Mouse (Mus musculus) erythroblast, embryonic 14.5 days (primary cell): ENCODE results near the gene Tepp. TPM values are rescaled to one million over a fixed set of nuclear protein-coding genes. Genes with fewer than 3 reads are reported as not detected.

Experiments used
- H3K27me3 ChIP-seq: 2 replicates; pipeline ENCODE4 v1.6.1; 2012; ENCODE audit warnings: inconsistent platforms; ENCODE audit not compliant: control insufficient read depth
- H3K36me3 ChIP-seq: 2 replicates; pipeline ENCODE4 v1.6.1; 2012; ENCODE audit warnings: mild to moderate bottlenecking, inconsistent platforms; ENCODE audit not compliant: control insufficient read depth
- H3K4me1 ChIP-seq: 2 replicates; pipeline ENCODE4 v1.6.1; 2012; ENCODE audit warnings: inconsistent platforms; ENCODE audit not compliant: control insufficient read depth
- H3K4me3 ChIP-seq: replicated peaks from 2 replicates; pipeline ENCODE3; 2012; ENCODE audit warnings: moderate library complexity, mild to moderate bottlenecking, inconsistent platforms
- H3K9me3 ChIP-seq: 2 replicates; pipeline ENCODE4 v1.6.1; 2012; ENCODE audit warnings: low read length, inconsistent platforms, mixed read lengths; ENCODE audit not compliant: control insufficient read depth
- GATA1 ChIP-seq: IDR thresholded peaks from 2 replicates; pipeline ENCODE4 v1.6.1; 2012; ENCODE audit warnings: low read length, inconsistent platforms, mixed read lengths
- TAL1 ChIP-seq: IDR thresholded peaks from 3 replicates; pipeline ENCODE4 v1.6.1; 2012; ENCODE audit warnings: low read length, inconsistent platforms, mixed read lengths
- polyA plus RNA-seq: library from polyadenylated mRNA; stranded (reverse); fragments of >175 nt; gene quantifications from 2 replicates; pipeline ENCODE4 v1.2.3, GENCODE M21; 2012

The Tepp gene
- polyA plus RNA-seq, 1 experiment, result not detected

DNA sequence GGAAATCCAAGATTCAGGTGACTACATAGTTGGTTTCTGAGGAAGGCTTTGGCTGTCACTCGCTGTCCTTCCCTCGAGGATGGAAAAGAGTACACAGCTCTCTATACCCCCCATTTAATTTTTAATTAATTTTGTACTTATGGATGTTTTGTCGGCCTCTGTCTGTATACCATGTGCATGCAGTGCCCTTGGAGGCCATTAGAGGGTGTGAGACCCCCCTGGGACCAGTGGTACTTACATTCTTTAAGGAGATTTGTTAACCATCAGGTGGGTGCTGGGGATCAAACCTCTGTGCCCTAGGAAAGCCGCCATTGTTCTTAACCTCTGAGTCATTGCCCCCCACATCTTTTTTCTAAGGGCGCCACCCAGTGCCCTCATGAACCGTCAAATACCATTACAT is 34.3 kb downstream of the Tepp start:
- Histone ChIP-seq H3K4me1 (no peaks in the 10 kb centered on the region), H3K9me3 (no peaks in the 10 kb centered on the region), H3K4me3 (no peak overlapping the region), H3K36me3 (peaks cover 38% of the 10 kb centered on the region), H3K27me3 (peaks cover 7% of the 10 kb centered on the region)
- TF ChIP-seq GATA1, result no peak
- TF ChIP-seq TAL1, result no peak

DNA sequence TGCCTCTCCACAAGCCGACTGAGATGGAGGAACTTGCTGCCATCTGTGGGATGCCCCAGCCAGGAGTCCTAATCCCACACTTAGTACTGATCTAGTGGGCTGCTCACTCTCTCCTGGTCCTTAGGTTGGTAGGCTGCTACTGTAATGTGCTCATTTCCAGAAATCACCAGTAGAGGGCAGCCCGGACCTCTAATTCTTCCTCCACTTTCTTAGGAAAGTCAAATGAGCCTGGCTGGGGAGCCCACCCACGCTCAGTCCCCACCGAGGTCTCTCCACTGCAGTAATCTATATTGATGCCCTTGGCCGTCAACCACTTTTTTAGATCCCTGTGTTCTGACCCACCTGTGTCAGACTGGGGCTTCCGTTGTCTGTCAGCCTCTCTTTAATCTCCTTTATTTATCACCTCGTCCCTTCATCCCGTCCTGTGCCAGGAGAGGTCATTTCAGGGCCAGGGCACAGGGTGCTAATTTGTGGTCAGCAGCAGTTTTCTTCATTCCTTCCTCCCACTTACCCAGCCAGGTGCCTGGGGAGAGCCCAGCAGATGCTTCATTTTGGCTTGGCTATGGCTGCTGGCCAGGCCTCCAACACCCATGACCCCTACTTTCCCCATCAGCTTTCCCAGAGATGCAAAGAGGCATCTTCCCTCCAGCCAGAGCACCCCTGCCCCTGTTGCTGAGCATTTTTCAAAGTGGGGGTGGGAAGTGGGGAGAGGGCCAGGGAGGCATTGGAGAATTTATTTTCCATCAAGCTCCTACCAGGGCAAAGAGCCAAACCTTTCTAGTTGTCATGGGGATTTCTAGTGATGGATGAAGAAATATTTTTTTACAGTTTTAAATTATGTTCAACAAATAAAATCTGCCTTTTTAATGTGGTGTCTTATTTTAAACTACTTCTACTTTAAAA is 36.5 kb downstream of the Tepp start:
- no peak for TF ChIP-seq GATA1
- no peak for TF ChIP-seq TAL1
- Histone ChIP-seq H3K4me1 (no peaks in the 10 kb centered on the region), H3K9me3 (no peaks in the 10 kb centered on the region), H3K36me3 (peaks cover 22% of the 10 kb centered on the region), H3K4me3 (no peak overlapping the region), H3K27me3 (peaks cover 23% of the 10 kb centered on the region)

DNA sequence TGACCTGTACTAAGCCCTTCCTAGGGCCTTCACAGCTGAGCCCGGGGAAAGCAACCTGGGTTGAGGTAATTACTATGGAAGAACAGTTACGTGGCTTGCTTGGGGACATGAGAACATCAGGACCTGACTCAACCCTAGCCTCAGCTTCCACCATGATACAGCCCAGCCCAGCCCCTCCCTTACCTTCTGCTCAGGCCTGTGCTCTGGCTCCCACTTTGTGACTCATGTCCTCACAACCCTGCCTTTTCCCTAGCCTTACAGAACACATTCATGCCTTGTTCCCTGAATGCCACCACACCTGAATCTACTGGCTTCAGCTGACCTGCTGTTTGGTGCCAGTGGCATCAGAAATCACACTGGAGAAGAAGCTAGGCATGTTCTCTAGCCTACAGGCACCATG is 38.0 kb downstream of the Tepp start:
- peaks cover 38% of the 10 kb centered on the region for H3K27me3 ChIP-seq
- H3K36me3 ChIP-seq, result peaks cover 19% of the 10 kb centered on the region
- no peak overlapping the region for H3K4me3 ChIP-seq

GRCm38 (mm10) chr8:95348811-95349630 is 38.7 kb downstream of the Tepp start:
- Histone ChIP-seq H3K9me3 (no peaks in the 10 kb centered on the region; the same call in 1 of the 2 replicates), H3K4me1 (no peaks in the 10 kb centered on the region), H3K27me3 (peaks cover 44% of the 10 kb centered on the region), H3K36me3 (peaks cover 15% of the 10 kb centered on the region), H3K4me3 (no peak overlapping the region)
- TF ChIP-seq GATA1 (no peak), TAL1 (no peak)

More for the DNA sequence above, 38.0 kb downstream of the Tepp start:
- TF ChIP-seq TAL1 (no peak), GATA1 (no peak)
- Histone ChIP-seq H3K4me1 (no peaks in the 10 kb centered on the region), H3K9me3 (no peaks in the 10 kb centered on the region; the same call in 1 of the 2 replicates)

- TF ChIP-seq TAL1 (no peak), GATA1 (no peak)
- H3K9me3 ChIP-seq, result no peaks in the 10 kb centered on the region; the same call in 1 of the 2 replicates
- peaks cover 57% of the 10 kb centered on the region for H3K27me3 ChIP-seq
- peaks cover 1% of the 10 kb centered on the region; the same call in 1 of the 2 replicates for H3K36me3 ChIP-seq
- no peaks in the 10 kb centered on the region for H3K4me1 ChIP-seq
- H3K4me3 ChIP-seq, result no peak overlapping the region
Observed at GRCm38 (mm10) chr8:95351461-95351860, 41.1 kb downstream of the Tepp start.

DNA sequence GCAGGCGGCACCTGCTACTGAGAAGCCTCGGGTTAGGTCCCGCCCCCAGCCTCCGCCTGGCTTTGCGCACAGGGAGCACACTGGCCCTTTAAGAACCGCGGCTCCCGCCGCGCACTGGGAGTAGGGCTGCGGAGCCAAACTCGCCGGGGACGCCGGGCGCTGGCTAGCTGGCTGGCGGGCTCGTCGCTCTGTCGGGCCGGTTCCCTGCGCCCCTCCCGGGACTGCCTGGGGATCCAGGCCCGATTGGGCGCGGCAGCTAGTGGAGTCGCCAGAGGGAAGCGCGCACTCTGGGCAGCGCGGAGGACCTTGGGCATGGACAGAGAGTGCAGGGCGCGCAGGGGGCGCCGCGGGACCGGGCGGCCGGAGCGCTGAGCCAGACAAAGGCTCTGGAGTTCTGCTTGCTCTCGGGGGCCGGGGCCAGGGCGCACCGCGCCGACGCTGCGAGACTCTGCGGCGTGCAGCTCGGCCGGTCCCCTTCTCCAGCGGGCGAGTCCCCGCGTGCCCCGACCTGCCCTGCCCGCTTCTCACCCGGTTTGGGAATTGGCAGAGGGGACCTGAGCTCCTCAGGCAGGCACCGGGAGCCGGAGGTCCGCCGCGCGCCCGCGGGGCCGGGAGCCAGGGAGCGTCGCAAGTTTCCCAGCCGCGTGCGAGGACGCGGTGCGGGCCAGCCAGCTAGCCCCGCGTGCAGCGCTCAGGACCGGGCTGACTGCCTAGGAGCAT is 41.9 kb downstream of the Tepp start, which contains the start of gene Mmp15:
Gene Mmp15 (plus strand): TSS at position 118 of the 720 bp plus-strand sequence.
- H3K27me3 ChIP-seq, result peaks cover 57% of the 10 kb centered on the region
- H3K4me3 ChIP-seq, result peak within 1 kb of the TSS; percentile 41

DNA sequence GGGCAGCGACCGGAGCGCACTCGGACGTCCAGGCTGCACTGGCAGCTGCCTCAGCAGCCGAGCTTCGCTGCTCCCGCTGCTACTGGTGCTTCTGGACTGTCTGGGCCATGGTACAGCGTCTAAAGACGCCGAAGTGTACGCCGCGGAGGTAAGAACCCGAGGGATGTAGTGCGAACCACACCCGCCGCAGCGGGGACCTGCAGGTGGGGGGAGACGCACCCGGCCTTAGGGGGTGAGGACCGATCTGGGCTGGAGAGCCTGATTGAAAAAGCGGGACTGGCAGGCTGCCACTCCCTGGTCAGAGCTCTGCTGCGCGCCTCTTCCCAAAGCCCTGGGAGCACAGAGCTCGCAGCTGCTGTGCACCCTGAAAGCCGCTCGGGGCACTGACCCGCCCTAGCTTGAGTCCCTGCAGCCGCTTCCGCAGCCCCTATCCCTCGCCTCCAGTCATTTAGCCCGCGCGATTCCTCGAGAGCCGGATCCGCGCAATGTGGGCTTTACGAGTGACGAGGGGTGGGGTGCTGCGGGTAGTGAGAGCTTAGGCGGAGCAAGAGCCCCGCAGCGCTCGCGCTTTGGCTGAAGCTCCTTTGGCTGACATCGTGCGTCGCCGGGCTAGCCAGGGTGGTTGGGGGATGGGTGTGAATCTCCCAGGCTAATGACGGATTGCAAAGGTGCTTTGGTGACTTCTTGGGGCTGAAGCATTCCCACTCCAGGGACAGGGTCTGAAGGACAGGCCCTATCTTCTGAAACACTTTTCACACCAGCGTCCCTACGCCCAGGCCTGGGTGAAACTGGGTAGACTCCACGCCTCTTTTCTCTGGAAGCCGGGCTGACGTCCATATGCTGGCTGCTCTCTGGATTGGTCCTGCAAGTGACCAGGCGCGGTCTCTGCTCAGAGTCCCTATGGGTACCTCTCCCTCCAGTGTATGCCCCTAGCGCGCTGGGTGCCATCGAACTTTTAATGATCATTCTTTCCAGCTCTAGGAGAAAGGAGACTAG is 42.8 kb downstream of the Tepp start:
- H3K27me3 ChIP-seq, result peaks cover 57% of the 10 kb centered on the region
- TF ChIP-seq GATA1 (no peak), TAL1 (no peak)
- H3K4me3 ChIP-seq, result peak overlapping the region; percentile 41
- H3K36me3 ChIP-seq, result no peaks in the 10 kb centered on the region
- no peaks in the 10 kb centered on the region for H3K4me1 ChIP-seq
- no peaks in the 10 kb centered on the region; the same call in 1 of the 2 replicates for H3K9me3 ChIP-seq

More for the DNA sequence above, 41.9 kb downstream of the Tepp start, which contains the start of gene Mmp15:
- no peaks in the 10 kb centered on the region; the same call in 1 of the 2 replicates for H3K9me3 ChIP-seq
- no peaks in the 10 kb centered on the region for H3K4me1 ChIP-seq
- no peaks in the 10 kb centered on the region for H3K36me3 ChIP-seq
- TF ChIP-seq GATA1 (no peak), TAL1 (no peak)
